Mouse (Mus musculus) B cell, adult 2 months (primary cell): Measurements from ENCODE around the gene Gtf3a.

ENCODE experiments used
- DNase-seq, 2 experiments: peaks; one replicate each; pipeline ENCODE4 v3.0.0; 2022

Gene Gtf3a

DNA sequence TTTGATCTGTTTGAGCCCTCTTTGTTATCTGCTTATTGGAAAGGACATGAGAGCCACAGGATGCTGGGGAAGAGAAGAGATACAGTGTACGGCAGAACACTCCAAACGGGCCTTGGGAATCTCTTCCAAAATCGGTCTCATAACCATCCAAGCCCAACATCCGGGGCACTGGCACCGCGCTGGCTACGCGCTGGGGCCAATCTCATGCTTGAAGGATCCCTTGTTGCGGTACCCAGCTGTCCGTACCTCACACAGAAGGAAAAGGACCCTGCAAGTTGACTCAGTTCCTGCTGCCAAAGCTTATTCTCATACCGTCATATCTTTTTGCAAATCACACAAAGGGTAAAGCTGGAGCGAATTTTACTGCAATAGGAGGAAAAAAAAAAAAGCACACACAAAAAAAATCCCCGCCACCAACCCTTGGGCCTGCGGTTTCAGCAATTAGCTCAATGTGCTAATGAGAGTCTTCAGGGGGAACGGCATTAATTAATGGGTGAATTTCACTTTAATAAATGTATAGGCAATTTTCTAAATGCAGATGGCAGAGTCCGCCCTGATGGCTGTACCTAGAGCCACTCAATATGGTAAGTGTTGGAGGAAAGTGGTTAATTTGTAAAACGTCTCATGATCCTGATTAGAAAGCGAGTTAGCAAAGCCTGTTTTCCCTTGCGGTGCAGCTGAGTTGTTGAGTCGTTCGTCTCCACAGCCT lies 37.4 kb downstream of the Gtf3a start:
- no peak for DNase-seq

DNA sequence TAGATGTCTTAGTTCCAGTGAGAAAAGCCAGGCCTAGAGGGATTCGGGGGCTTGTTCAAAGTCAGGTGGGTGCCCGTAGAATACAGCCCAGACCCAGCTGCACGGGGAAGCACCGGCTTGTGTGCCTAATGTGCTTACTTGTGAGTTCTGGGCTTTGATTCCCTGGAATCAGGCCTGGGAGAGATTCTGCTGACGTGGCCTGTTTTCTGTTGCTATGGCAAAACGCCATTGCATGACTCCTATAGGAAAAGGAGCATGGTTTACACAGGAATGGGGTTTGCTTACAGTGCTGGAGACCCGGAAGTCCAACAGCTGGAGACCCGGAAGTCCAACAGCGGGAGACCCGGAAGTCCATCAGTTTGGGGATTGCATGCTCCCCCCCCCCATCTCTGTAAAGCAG lies 39.1 kb downstream of the Gtf3a start:
- DNase-seq, result no peak

DNA sequence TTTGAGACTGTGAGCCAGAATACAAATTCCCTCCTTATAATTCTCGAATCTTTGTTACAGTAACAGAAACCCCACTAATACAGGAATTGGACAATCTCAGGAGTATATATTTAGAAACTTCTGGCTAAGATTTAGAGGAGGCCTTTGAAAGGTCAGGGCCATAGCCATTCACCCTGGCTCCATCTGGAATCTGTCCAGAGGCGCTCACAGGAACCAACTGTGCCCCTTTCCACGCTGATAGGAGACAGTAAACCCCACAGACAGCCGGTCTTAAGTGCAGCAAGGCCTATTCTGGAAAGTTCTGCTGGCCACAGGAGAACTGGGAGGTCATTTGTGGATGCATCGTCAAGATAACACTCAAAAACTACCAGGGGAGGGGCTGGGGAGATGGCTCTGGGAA lies 40.6 kb downstream of the Gtf3a start:
- DNase-seq, result no peak

DNA sequence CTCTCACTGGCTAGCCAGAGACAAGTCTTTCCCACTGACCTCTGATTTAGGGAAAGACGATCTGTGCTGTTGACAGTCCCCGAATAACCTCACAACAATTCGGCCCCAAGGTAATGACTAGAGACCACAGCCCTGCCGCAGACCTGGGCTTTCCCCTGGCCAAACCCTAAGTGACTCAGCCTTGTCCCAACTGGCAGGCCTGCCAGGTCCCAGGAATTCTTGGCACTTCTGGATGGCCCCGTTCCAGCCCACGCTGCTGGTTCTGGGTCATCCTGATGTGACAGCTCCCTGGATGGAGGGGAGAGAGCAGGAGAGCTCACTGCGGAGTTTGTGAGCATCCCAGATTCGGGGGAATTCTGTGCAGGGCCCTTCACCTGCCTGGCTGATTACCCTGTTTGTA lies 45.1 kb downstream of the Gtf3a start:
- DNase-seq, result no peak

DNA sequence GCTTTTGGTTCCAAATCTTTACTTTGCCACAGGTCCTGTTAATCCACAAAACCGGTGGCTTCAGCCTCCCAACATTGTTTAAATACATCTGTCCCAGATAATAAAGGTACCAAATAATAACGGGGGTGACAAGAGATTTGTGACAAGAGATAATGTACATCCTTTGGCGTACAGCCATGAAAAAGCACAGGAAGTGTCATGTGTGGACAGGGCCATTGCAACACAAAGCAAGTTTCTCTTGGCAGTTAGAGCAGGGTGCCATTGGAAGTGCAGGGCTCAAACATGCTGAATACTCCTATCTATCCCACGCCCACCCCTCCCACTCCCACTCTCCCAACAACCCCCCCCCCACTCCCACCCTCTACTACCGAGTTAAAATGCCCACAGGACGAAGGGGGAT lies 46.5 kb downstream of the Gtf3a start:
- no peak for DNase-seq

DNA sequence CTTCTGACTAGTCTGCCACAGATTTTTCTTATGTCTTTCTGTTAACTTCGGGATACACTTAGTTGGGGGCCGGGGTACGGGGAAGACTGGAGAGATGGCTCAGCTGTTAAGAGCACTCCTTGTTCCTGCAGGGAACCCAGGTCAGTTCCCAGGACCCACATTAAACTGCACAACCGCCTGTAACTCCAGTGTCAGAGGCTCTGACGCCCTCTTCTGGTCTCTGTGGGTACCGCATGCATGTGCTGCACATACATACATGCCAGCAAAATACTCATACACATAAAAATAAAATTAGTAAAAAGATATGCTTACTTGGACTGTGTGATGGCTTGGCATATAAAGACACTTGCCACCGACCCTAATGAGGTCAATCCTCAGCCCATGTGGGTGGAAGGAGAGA lies 48.4 kb downstream of the Gtf3a start:
- DNase-seq, result no peak

DNA sequence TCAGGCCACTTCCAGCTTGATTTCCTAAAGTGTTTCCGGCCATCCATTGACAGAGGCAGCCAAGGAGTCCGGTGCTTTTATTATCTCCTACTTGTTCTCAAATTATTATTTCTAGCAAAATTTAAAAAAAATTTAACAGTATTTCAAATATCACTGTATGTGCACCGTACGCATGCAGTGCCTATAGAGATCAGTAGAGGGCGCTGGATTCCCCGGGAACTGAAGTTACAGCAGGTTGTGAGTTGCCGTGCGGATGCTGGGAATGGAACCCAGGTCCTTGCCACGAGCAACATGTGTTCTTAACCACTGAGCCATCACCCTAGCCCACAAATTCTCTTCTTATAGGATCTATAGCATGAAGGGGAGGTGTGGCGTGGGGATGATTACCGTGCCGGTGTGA lies 50.3 kb downstream of the Gtf3a start:
- DNase-seq, result no peak

DNA sequence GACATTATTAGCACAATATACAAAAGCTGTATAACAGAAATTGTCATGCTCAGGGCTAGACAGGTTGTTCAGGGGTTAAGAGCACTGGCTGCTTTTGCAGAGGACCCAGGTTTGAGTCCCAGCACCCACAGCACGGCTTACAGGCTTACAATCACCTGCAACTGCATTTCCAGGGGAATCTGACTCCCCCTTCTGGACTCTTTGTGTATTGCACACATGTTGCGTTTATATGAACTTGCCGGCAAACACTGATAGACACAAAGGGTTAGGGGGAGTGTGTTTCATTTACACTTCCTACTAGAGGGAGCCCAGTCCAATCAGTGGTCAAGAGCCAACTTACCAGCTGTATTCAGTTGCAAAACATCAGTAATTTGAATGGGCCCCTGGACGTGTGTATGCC lies 52.9 kb downstream of the Gtf3a start:
- DNase-seq, result no peak

DNA sequence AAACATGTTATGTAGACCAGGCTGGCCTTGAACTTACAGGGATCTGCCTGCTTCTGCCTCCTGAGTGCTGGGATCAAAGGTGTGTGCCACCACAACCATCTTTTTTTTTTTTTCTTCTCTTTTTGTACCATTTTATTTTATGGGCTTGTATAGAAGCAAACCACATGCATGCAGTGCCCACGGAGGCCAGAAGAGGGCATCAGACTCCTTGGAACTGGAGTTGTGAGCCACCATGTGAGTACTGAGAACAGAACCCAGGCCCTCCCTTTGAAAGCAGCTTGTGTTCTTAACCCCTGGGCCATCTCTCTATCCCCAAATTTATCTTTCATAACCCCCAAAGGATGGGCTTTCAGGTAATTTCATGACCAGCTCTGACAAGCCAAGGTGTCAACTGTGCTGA lies 54.8 kb downstream of the Gtf3a start:
- no peak for DNase-seq
